Mouse (Mus musculus) limb, embryonic 11.5 days (tissue): Measurements from ENCODE around the gene Imp4. TPM values are rescaled to one million over a fixed set of nuclear protein-coding genes. Genes with fewer than 3 reads are reported as not detected.

Source experiments
- ATAC-seq: fragments of 200-750 bp; cut with Nextera tagmentation; 2 replicates; pipeline ENCODE4 v1.8.0; 2017; ENCODE audit warnings: low read depth; ENCODE audit not compliant: insufficient number of reproducible peaks, low FRiP score, low TSS enrichment
- DNase-seq: peaks from one replicate; pipeline ENCODE4 v3.0.0-alpha.2; 2015; ENCODE audit warnings: low spot score
- H3K27ac ChIP-seq: fragments of 300-500 bp; sonication (generic); replicated peaks from 2 replicates; pipeline ENCODE4 v1.5.1; 2014; ENCODE audit warnings: low read depth, mild to moderate bottlenecking, low read length
- H3K27me3 ChIP-seq: fragments of 300-500 bp; sonication (generic); 2 replicates; pipeline ENCODE4 v1.6.1; 2014; ENCODE audit warnings: mild to moderate bottlenecking, low read length, mixed read lengths; ENCODE audit not compliant: control insufficient read depth, insufficient read depth
- H3K36me3 ChIP-seq: fragments of 300-500 bp; sonication (generic); 2 replicates; pipeline ENCODE4 v1.6.1; 2014; ENCODE audit warnings: mild to moderate bottlenecking, low read length, moderate library complexity, mixed read lengths; ENCODE audit not compliant: control insufficient read depth, insufficient read depth
- H3K4me1 ChIP-seq: fragments of 300-500 bp; sonication (generic); 2 replicates; pipeline ENCODE4 v1.6.1; 2014; ENCODE audit warnings: low read length, mixed read lengths; ENCODE audit not compliant: control insufficient read depth, insufficient read depth
- H3K4me2 ChIP-seq: fragments of 300-500 bp; sonication (generic); 2 replicates; pipeline ENCODE4 v1.6.1; 2014; ENCODE audit warnings: low read depth, mild to moderate bottlenecking, moderate library complexity; ENCODE audit not compliant: severe bottlenecking
- H3K4me3 ChIP-seq: fragments of 300-500 bp; sonication (generic); 2 replicates; pipeline ENCODE4 v1.5.1; 2014; ENCODE audit warnings: low read depth, low read length
- H3K9ac ChIP-seq: fragments of 300-500 bp; sonication (generic); 2 replicates; pipeline ENCODE4 v1.6.1; 2014; ENCODE audit warnings: mild to moderate bottlenecking, low read length
- H3K9me3 ChIP-seq: fragments of 300-500 bp; sonication (generic); 2 replicates; pipeline ENCODE4 v1.6.1; 2016; ENCODE audit warnings: low read length; ENCODE audit not compliant: control insufficient read depth
- WGBS: fragments of 180-500 bp; shearing (Covaris S2); extraction: QIAGEN DNeasy Blood & Tissue Kit; methylation state at CpG from one replicate; pipeline ENCODE4 v1.1.7; 2014; 5-methylcytosine and 5-hydroxymethylcytosine counted together
- polyA plus RNA-seq: library from polyadenylated mRNA; unstranded; fragments of >200 nt; fragmentation: Nextera tagmentation; extraction: Ambion mirVana; gene quantifications from 2 replicates; pipeline ENCODE4 v1.2.1, GENCODE M21; 2014

Gene Imp4
- polyA plus RNA-seq, 1 experiment from 2014 or later, result 118 TPM

DNA sequence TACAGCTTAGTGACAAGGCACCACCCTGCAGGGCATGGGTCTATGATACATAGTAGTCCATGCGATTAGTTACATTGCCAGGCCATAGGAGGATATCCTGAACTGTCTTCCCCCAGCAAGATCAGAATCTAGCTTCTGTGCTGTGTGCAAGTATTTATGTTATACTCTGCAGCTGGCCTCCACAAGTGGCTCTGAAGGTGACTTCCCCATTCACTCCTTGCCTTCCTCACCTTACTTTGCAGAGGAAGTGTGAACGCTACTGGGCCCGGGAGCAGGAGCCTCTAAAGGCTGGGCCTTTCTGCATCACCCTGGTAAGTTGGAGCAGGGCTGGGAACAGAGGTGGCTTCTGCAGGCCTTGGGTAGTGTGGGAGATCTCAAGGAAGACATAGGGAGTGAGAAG lies 28.4 kb downstream of the Imp4 start:
- no peak for DNase-seq
- H3K27ac ChIP-seq, result no peak overlapping the region
- H3K27me3 ChIP-seq, result no peaks in the 10 kb centered on the region
- H3K4me1 ChIP-seq, result no peaks in the 10 kb centered on the region
- H3K36me3 ChIP-seq, result no peaks in the 10 kb centered on the region
- no peaks in the 10 kb centered on the region for H3K9me3 ChIP-seq
- no peak for ATAC-seq
- no peak overlapping the region for H3K4me2 ChIP-seq
- H3K4me3 ChIP-seq, result no peak overlapping the region
- 64% methylated on average over 3 of the region's 3 CpGs for WGBS
- H3K9ac ChIP-seq, result no peak overlapping the region

DNA sequence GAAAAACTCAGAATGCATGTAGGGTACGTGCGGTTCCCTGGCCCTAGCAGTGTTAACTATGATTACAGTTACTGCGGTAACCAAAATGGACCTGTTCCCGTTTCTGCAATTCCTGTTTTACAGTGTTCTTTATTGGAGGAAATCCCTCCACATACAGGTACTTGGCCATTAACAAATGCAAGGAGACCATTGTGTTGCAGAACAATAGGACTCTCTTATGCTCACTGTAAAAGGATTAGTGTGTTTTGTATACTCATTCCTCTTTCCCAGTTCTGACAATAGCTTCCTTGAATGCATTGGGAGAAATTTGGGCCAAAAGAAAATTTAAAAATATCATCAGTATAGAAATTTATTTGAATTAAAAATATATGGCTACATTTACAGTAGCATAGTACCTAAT lies 28.8 kb downstream of the Imp4 start:
- H3K9ac ChIP-seq, result no peak overlapping the region
- no peaks in the 10 kb centered on the region for H3K9me3 ChIP-seq
- H3K4me3 ChIP-seq, result no peak overlapping the region
- no peak for DNase-seq
- H3K4me2 ChIP-seq, result no peak overlapping the region
- H3K27ac ChIP-seq, result no peak overlapping the region
- WGBS, result 85% methylated on average over 4 of the region's 4 CpGs
- H3K36me3 ChIP-seq, result no peaks in the 10 kb centered on the region
- H3K4me1 ChIP-seq, result no peaks in the 10 kb centered on the region
- ATAC-seq, result no peak
- no peaks in the 10 kb centered on the region for H3K27me3 ChIP-seq

DNA sequence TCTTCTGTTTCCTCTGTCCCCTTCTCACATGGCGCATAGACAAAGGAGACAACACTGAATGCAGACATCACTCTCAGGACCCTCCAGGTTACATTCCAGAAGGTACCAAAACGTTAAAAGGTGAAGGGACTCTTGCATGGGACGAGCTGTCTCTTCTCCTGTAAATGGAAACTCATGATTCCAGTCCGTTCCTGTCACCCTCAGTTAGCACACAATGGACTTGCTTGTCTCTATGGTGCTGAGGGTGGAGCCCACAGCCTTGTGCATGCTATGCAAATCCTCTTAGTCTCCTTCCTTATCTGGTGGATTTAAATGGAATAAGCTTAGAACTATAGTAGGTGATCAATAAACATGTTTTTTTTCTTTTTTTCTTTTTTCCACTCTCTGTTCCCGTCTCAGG lies 30.1 kb downstream of the Imp4 start:
- 80% methylated on average over 5 of the region's 5 CpGs for WGBS
- no peak overlapping the region for H3K4me3 ChIP-seq
- no peaks in the 10 kb centered on the region for H3K4me1 ChIP-seq
- H3K9me3 ChIP-seq, result no peaks in the 10 kb centered on the region
- no peak overlapping the region for H3K27ac ChIP-seq
- no peaks in the 10 kb centered on the region for H3K36me3 ChIP-seq
- H3K4me2 ChIP-seq, result no peak overlapping the region
- H3K9ac ChIP-seq, result no peak overlapping the region
- no peaks in the 10 kb centered on the region for H3K27me3 ChIP-seq
- no peak for DNase-seq
- ATAC-seq, result no peak

DNA sequence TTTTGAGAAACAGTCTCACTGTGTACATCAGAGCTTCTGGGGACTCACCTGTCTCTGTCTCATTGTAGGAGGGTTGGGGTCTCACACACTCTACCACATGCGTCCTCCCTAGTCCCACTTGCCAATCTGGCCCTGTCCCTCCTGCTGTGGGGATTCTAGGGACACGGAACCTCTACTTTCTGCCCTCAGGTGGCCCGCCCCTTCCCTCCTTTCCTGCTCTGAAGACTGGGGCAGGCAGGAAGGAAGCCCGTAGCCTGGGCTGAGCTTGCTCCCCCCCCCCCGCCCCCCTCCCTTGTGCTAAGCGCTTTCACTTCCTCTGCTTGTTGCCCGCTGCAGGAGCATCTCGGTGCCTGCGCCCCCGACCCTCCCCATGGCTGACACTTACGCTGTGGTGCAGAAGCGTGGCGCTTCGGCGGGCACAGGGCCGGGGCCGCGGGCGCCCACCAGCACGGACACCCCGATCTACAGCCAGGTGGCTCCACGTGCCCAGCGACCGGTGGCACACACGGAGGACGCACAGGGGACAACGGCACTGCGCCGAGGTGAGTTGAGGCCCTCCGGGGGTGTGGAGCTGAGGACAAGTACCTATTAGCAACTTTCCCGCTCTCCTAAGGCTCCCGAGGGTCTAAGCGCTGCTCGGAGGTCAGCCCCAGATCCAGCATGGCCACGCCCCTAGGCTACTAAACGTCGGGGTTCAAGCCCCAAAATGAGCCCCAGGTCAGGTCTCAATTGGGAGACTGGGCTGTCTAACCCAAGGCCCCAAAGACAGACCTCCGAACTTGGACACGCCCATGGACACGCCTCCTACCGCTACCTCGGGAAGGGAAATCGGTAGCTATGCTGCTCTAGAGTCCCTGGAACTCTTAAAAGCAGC lies 33.0 kb downstream of the Imp4 start:
- Histone ChIP-seq H3K4me3 (peak overlapping the region; percentile 48), H3K4me1 (no peaks in the 10 kb centered on the region), H3K27me3 (no peaks in the 10 kb centered on the region), H3K4me2 (peak overlapping the region; percentile 94), H3K27ac (no peak overlapping the region), H3K36me3 (no peaks in the 10 kb centered on the region), H3K9me3 (no peaks in the 10 kb centered on the region), H3K9ac (peak overlapping the region; percentile 43; the same call in 1 of the 2 replicates)
- peak; percentile 70 for DNase-seq
- WGBS, result under 1% methylated on average over 41 of the region's 43 CpGs
- peak; percentile 64 for ATAC-seq

DNA sequence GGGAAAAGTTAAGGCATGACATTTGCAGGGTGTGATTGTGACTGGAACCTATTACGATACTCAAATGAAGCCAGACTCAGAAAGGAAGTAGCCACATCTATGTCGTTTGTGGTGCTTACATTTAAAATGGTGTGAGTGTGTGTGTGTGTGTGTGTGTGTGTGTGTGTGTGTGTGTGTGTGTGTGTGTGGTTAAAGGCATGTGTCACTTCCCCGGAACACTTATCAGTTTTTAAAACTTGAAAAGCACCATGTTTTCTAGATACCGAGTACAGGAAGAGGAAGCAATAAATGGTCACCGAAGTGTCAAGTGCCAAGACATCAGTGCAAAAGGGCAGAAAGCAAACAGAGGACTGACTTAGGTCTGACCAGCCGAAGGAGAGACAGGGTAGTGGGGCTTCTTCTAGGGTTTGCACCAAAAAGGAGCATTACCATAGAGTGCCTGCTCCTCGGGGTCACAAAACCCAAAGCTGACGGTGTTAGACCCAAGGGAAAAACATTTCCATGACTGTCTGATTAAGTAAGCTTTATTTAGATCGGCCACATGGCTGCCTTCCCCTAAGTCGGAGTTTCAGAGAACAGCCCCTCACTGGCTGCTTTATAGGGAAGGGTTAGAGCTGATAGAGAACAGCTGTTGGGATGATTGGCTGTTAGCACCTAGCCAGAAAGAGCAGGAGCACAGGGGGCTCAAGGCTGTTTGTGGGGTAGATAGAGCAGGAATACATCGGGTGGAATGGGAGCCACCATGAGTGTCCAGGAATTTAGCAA lies 39.4 kb downstream of the Imp4 start:
- Histone ChIP-seq H3K4me3 (no peak overlapping the region), H3K36me3 (no peaks in the 10 kb centered on the region), H3K4me1 (peaks cover 8% of the 10 kb centered on the region), H3K4me2 (no peak overlapping the region), H3K9ac (no peak overlapping the region), H3K27ac (no peak overlapping the region), H3K9me3 (no peaks in the 10 kb centered on the region), H3K27me3 (no peaks in the 10 kb centered on the region)
- 24% methylated on average over 11 of the region's 11 CpGs for WGBS
- peak; percentile 44 for DNase-seq
- 0 out of 2 replicates have a peak, but pooled peaks have one; percentile 39 for ATAC-seq

DNA sequence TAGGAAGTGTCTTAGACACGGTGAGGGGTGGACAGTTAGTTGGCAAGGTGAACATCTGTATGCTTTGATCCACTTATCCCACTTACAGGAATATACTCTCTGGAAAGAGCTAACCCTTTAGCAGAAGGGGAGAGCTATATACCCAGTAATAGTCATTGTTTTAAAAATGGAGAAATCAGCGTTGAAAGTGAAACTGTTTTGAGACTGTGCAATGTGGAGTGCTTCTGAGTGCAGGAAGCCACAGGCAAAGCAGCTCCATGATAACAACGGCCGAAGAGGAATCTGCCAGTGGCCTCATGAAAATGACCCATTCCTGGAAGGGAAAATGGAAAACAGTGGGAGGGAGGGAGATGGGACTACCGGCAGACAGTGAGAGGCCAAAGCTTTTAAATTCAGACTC lies 41.1 kb downstream of the Imp4 start:
- Histone ChIP-seq H3K27ac (no peak overlapping the region), H3K4me2 (no peak overlapping the region), H3K4me1 (peaks cover 8% of the 10 kb centered on the region), H3K9ac (no peak overlapping the region), H3K36me3 (no peaks in the 10 kb centered on the region), H3K27me3 (no peaks in the 10 kb centered on the region), H3K9me3 (no peaks in the 10 kb centered on the region), H3K4me3 (no peak overlapping the region)
- DNase-seq, result no peak
- ATAC-seq, result no peak
- WGBS, result 78% methylated on average over 5 of the region's 5 CpGs

DNA sequence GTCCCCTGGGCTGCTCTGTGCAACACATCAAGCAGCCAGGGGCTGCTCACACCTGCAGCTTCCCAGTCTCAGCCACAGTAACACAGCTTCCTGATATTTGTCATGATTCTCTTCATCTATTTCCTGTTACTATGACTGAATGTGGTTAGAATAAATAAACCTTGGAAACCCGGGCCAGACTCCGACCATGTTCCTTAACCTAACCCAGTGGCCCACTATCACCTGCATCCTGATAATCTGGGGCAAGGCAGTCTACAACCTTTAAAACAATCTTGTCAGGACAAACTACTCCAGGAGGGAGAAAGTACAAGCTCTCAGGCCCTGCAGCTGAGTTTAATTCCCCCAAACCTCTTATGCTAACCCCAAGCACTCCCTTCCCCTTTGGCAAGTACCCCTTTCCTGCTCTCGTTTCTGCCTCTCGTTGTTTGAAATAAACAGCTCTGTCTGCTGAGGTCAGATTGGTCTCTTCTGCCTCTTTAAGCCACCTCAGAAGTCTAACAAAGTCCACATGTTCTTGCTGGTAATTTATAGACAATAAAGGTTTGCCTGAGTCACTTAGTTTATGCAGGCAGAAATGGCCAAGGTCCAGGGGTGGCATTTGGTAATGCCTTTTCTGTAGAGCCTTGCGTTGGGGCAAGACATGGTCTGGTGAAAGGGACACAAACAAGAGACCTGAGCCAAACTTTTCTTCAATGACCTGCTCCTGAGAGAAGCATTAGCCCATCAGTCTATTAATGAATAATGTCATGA lies 42.4 kb downstream of the Imp4 start:
- DNase-seq (no peak), ATAC-seq (no peak)
- Histone ChIP-seq H3K4me3 (no peak overlapping the region), H3K36me3 (no peaks in the 10 kb centered on the region), H3K9me3 (no peaks in the 10 kb centered on the region), H3K4me2 (no peak overlapping the region), H3K27ac (no peak overlapping the region), H3K9ac (no peak overlapping the region), H3K4me1 (peaks cover 8% of the 10 kb centered on the region), H3K27me3 (no peaks in the 10 kb centered on the region)
- 49% methylated on average over 5 of the region's 5 CpGs for WGBS

DNA sequence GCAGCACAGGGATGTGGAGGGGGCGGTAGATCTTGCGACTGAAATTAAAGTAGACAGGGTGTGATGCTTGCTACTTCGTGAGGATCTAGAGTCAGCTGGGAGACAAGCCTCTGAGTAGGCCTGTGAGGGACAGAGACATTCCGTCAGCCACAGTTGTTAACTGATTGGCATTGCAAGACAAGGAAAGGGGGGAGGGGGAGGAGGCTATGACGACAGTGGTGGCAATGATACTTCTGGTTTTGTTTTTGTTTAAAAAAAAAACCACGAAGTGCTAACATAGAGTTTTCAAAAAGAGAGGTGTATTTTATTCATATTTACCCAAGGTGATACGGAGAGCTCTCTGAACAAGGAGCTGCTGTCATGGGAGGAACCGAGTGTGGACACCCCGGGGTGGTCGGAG lies 44.8 kb downstream of the Imp4 start:
- ATAC-seq (no peak), DNase-seq (no peak)
- H3K36me3 ChIP-seq, result no peaks in the 10 kb centered on the region
- WGBS, result 73% methylated on average over 10 of the region's 10 CpGs
- no peaks in the 10 kb centered on the region for H3K9me3 ChIP-seq
- H3K27me3 ChIP-seq, result no peaks in the 10 kb centered on the region
- no peak overlapping the region for H3K9ac ChIP-seq
- no peak overlapping the region for H3K4me3 ChIP-seq
- H3K4me1 ChIP-seq, result peaks cover 6% of the 10 kb centered on the region
- no peak overlapping the region for H3K4me2 ChIP-seq
- no peak overlapping the region for H3K27ac ChIP-seq
